Mouse (Mus musculus) cerebellum, adult 11 months (tissue): ENCODE data around the gene Bpi.

Experiments
- DNase-seq: peaks from one replicate; pipeline ENCODE4 v3.0.0; 2022

Gene Bpi

GRCm38 (mm10) chr2:158299731-158300130 lies 41.8 kb downstream of the Bpi start:
- no peak for DNase-seq

GRCm38 (mm10) chr2:158302807-158303206 lies 44.9 kb downstream of the Bpi start:
- no peak for DNase-seq

DNA sequence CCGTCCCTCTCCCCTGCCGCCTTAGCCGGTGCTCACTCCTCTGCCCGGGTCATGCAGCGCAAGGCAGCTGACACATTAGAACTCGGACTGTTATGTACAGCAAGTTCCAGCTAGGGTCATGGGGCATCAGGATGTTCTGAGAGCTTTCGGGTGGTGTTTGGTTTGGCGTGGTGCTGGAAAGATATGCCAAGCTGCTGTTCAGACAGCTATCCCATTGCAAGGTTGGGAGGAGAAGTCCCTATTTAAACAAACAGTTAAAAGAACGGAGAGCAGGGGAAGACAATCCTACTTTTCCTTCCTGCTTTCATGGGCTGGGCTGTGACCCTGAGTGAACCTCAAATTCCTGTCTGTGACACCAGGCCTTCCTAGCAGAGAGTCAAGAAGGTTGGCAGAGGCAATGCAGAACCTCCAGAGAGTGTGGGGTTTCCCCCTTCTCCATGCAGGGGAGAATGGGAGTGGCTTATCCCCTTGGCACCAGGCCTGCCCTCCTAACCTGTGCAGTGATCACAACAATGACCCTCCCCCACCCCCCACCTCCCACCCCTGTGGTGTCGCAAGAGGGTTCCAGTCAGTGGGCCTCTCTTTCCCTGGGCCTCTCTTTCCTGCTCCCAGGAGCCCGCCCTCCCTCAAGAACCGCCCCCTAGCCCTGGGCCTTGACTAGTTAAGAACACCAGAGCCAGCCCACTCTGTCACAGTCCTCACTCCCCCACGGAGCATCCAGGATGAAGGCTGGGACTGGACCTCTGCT lies 48.2 kb downstream of the Bpi start, which contains the start of gene Lbp:
Gene Lbp (plus strand): TSS at position 546 of the 748 bp plus-strand sequence.
- no peak for DNase-seq

DNA sequence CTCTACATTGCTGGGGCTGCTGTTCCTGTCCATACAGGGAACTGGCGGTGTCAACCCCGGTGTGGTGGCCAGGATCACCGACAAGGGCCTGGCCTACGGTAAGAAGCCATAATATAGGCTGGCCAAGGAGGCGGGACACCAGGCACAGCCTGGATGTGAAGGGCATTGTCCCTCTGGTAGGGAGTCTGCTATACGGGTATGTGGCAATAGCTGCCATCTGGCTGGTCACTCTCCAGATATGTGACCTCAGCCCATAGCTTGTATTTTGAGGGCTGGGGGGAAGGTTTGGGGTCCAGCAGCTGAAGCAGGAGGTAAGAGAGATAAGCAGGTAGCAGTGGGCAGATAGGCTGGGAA lies 48.8 kb downstream of the Bpi start:
- DNase-seq = no peak

GRCm38 (mm10) chr2:158308276-158308675 lies 50.4 kb downstream of the Bpi start:
- DNase-seq = no peak

GRCm38 (mm10) chr2:158313089-158313488 lies 55.2 kb downstream of the Bpi start:
- DNase-seq = no peak

GRCm38 (mm10) chr2:158316371-158316770 lies 58.5 kb downstream of the Bpi start:
- DNase-seq = no peak

DNA sequence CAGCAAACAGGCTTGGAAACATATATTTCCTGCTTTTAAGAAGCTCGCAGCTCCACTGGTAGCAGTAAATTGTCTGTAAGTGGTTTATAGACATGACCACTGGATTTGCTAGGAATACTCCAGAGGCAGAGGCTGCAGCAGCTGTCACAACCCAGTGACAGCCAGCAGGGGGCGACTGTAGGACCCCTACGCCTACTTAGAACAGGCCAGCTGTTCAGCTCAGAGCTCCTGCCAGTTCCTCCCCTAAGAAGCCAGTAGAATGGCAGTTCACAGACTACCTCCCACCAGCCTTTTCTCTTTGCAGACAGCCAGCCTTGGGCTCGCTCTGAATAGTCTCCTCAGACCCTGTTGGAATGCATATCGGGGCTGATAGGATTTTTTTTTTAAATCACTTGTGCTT lies 59.1 kb downstream of the Bpi start:
- DNase-seq = no peak

GRCm38 (mm10) chr2:158321596-158321995 lies 63.7 kb downstream of the Bpi start:
- DNase-seq = no peak

DNA sequence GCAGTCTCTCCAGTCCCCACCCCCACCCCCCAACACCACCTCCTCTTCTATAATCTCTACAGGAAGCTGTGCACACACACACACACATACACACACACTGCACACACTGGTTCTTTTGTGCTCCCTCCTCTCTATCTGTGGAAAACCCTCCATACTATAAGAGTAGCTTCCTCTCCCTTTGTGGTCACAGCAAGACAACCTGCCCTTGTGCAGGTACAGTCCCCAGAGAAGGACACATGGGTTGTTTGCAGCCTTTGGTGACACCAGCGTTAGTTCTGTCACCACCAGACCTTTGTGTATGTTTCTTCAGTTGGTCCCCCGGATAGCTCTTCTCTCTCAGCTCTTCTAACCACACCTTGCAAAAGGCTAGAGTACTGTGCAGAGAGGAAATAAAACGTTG lies 65.0 kb downstream of the Bpi start:
- no peak for DNase-seq

DNA sequence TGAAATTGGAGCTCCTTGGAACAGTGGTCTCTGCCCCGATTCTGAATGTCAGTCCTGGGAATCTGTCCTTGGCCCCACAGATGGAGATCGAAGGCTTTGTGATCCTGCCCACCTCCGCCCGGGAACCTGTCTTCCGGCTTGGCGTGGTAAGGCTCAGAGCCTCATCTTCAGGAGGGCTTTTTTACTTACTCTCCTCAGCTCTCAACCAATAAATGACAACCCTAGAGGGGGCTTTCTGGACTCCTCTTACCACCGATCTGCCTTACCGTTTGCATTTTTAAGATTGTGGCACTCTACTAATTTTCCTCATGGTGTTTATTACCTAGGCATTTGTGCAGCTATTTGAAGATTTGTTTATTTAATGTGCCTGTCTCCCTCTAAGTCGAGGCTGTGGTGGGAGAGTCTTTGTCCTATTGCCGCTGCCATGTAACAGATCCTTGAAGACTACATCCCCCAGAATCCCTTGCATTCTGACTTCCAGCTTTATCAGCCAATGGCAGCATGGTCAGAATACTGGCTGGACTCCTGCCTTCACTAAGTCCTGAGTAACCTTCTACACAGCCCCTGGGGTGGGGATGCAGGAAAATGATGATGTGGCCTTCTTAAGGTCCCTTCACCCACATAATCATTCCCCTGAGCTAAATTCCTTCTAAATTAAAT lies 66.8 kb downstream of the Bpi start:
- DNase-seq = no peak

GRCm38 (mm10) chr2:158325609-158326008 lies 67.7 kb downstream of the Bpi start:
- no peak for DNase-seq
